Mouse (Mus musculus) embryonic facial prominence, embryonic 15.5 days (tissue): Measurements from ENCODE around the gene Adi1. TPM values are rescaled to one million over a fixed set of nuclear protein-coding genes. Genes with fewer than 3 reads are reported as not detected.

Experiments used
- ATAC-seq: fragments of 200-750 bp; cut with Nextera tagmentation; 2 replicates; pipeline ENCODE4 v1.8.0; 2017; ENCODE audit warnings: low read depth, moderate TSS enrichment; ENCODE audit not compliant: insufficient number of reproducible peaks, low FRiP score, low TSS enrichment
- H3K27ac ChIP-seq: fragments of 300-500 bp; sonication (generic); replicated peaks from 2 replicates; pipeline ENCODE4 v1.5.1; 2015; ENCODE audit warnings: mild to moderate bottlenecking, inconsistent platforms
- H3K27me3 ChIP-seq: fragments of 300-500 bp; sonication (generic); 2 replicates; pipeline ENCODE4 v1.6.1; 2015; ENCODE audit warnings: inconsistent platforms
- H3K36me3 ChIP-seq: fragments of 300-500 bp; sonication (generic); 2 replicates; pipeline ENCODE4 v1.6.1; 2015; ENCODE audit warnings: mild to moderate bottlenecking, inconsistent platforms
- H3K4me1 ChIP-seq: fragments of 300-500 bp; sonication (generic); 2 replicates; pipeline ENCODE4 v1.6.1; 2015; ENCODE audit warnings: inconsistent platforms
- H3K4me2 ChIP-seq: fragments of 300-500 bp; sonication (generic); replicated peaks from 2 replicates; pipeline ENCODE4 v1.6.1; 2015; ENCODE audit warnings: mild to moderate bottlenecking, inconsistent platforms
- H3K4me3 ChIP-seq: fragments of 300-500 bp; sonication (generic); replicated peaks from 2 replicates; pipeline ENCODE4 v1.5.1; 2015; ENCODE audit warnings: mild to moderate bottlenecking, inconsistent platforms
- H3K9ac ChIP-seq: fragments of 300-500 bp; sonication (generic); 2 replicates; pipeline ENCODE4 v1.6.1; 2015; ENCODE audit warnings: inconsistent platforms
- H3K9me3 ChIP-seq: fragments of 300-500 bp; sonication (generic); replicated peaks from 2 replicates; pipeline ENCODE4 v1.6.1; 2016; ENCODE audit warnings: inconsistent platforms
- WGBS: fragments of 180-500 bp; shearing (Covaris S2); methylation state at CpG from one replicate; pipeline ENCODE4 v1.1.7; 2015; 5-methylcytosine and 5-hydroxymethylcytosine counted together
- polyA plus RNA-seq: library from polyadenylated mRNA; unstranded; fragments of >200 nt; fragmentation: Nextera tagmentation; extraction: Ambion mirVana; gene quantifications from 2 replicates; pipeline ENCODE4 v1.2.1, GENCODE M21; 2015

Adi1 gene
- 63.0 and 73.3 TPM in 2 replicates for polyA plus RNA-seq

DNA sequence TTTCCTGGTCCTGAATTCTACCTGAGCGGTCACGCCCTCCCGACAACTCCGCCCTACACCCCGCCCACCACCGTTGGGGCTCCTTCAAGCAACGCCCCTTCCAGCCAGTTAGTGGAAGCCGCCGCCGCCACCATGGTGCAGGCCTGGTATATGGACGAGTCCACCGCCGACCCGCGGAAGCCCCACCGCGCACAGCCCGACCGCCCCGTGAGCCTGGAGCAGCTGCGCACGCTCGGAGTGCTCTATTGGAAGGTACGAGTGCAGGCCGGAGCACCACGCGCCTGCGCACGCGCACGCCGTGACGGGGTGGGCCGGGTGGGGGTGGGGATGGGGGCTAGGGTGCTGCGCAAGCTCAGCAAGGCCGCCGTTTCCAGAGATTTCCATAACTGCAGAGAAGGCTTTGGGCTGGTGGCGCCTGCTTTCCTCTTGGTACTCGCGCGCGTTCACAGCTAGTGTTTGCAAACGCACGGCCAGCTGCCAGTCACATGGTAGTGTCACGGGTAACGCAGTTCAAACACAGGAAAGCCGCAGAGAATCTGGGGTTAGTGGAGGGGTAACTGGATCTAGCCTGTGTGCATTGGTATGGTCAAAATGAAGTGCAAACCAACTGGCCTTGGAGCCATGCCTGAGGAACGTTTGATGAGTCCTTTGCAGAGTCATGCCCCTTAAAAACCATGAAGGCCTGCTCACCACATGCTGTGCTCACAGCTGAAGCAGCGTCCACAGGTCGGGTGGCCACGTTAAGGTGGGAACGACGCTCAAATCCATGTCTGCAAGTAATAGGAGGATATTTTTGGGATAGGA, at the start of gene Adi1:
Adi1 (plus strand) TSS at position 111 of the 804 bp plus-strand sequence.
- peak; percentile 94 for ATAC-seq
- Histone ChIP-seq H3K27me3 (no peaks in the 10 kb centered on the region), H3K9ac (peak within 1 kb of the TSS; percentile 44), H3K4me2 (peak within 1 kb of the TSS; percentile 63), H3K4me1 (peaks cover 12% of the 10 kb centered on the region), H3K9me3 (no peaks in the 10 kb centered on the region), H3K27ac (peak within 1 kb of the TSS; percentile 97), H3K36me3 (peaks cover 11% of the 10 kb centered on the region; the same call in 1 of the 2 replicates), H3K4me3 (peak within 1 kb of the TSS; percentile 64)
- 3% methylated on average over 53 of the region's 53 CpGs for WGBS

DNA sequence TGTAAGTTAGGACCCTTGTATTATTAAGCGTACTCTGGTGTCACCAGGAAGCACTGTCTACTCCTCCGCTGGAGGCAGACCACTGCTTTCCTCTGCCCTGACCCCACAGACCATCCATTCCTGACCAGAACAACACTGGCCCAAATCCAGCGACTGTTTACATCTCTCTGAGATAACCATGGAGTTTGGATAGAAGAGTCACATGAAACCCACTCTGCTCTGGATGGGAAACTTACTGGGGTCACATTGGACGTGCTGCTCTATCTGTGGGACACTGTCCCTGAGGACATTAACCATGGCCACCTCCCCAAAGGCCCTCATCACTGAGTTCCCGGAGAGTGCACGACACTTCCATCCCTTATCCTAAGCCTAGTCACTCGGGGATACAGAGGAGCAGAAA, 49.6 kb upstream of the Adi1 start:
- Histone ChIP-seq H3K4me1 (0 out of 2 replicates have a peak, but pooled peaks cover 9% of the 10 kb centered on the region), H3K27ac (no peak overlapping the region), H3K36me3 (peaks cover 26% of the 10 kb centered on the region), H3K4me2 (no peak overlapping the region), H3K9ac (no peak overlapping the region), H3K9me3 (no peaks in the 10 kb centered on the region), H3K27me3 (no peaks in the 10 kb centered on the region), H3K4me3 (no peak overlapping the region)
- ATAC-seq, result no peak
- 83% methylated on average over 7 of the region's 7 CpGs for WGBS

DNA sequence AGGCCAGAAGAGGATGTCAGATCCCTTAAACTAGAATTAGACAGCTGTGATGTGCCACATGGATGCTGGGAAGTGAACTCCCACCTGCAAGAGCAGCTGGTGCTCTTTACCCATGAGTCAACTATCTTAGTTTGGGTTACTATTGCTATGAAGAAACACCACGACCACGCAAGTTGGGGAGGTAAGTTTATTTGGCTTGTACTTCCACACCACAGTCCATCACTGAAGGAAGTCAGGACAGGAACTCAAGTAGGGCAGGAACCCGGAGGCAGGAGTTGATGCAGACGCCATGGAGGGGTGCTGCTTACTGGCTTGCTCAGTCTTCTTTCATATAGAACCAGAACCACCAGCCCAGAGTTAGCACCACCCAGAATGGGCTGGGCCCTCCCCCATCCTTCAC, 47.9 kb upstream of the Adi1 start:
- no peak; the same call in 1 of the 2 replicates for ATAC-seq
- H3K4me1 ChIP-seq, result 0 out of 2 replicates have a peak, but pooled peaks cover 4% of the 10 kb centered on the region
- WGBS, result 65% methylated on average over 4 of the region's 4 CpGs
- H3K27me3 ChIP-seq, result no peaks in the 10 kb centered on the region
- H3K27ac ChIP-seq, result no peak overlapping the region
- no peak overlapping the region for H3K4me2 ChIP-seq
- no peaks in the 10 kb centered on the region for H3K9me3 ChIP-seq
- H3K4me3 ChIP-seq, result no peak overlapping the region
- H3K36me3 ChIP-seq, result peaks cover 42% of the 10 kb centered on the region
- no peak overlapping the region for H3K9ac ChIP-seq

DNA sequence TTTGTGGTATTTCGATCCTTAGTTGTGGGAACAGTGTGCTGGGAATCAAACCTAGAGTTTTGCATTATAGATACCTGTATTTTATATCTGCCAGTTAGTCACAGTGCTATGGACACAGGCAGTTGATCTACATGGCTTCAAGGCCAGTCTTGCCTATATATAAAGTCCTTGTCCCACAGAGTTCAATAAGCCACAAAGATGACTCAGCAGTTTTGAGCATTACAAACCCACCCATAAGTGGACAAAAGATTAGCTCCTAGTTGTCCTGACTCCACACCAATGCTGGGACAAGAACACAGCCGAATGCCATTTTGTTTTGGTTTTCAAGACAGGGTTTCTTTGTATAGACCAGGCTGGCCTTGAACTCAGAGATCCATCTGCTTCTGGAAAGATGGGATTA, 46.6 kb upstream of the Adi1 start:
- WGBS, result 86% methylated on average over 2 of the region's 2 CpGs
- no peak overlapping the region for H3K4me3 ChIP-seq
- no peaks in the 10 kb centered on the region for H3K9me3 ChIP-seq
- H3K36me3 ChIP-seq, result peaks cover 55% of the 10 kb centered on the region
- H3K4me2 ChIP-seq, result no peak overlapping the region
- no peak overlapping the region for H3K27ac ChIP-seq
- no peak overlapping the region for H3K9ac ChIP-seq
- H3K4me1 ChIP-seq, result 0 out of 2 replicates have a peak, but pooled peaks cover 5% of the 10 kb centered on the region
- H3K27me3 ChIP-seq, result no peaks in the 10 kb centered on the region
- ATAC-seq, result no peak

DNA sequence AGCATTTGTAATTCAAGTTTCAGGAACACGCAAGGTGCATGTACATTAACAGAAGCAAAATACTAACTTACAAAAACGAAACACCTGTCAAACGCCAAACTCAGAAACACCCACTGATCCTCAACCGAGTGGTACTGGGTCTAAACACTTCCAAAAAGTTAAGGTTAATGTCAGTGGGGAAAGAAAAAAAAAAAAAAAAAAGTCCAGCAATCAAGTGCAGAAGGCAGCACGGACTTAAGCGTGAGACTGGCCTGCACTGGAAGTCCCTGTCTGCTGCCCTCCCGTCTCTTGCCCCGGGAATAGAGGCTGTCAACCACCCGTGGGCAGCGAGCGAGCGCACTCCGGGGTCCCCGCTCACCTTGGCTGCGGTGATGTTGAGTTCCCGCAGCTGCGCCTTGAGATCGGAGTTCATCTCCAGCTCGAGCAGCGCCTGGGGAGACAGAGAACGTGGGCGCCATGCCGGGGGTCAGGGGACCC, 39.9 kb upstream of the Adi1 start:
- 1% methylated on average over 23 of the region's 23 CpGs for WGBS
- Histone ChIP-seq H3K4me3 (peak overlapping the region; percentile 85), H3K4me2 (peak overlapping the region; percentile 62), H3K9ac (peak overlapping the region; percentile 99), H3K4me1 (peaks cover 19% of the 10 kb centered on the region), H3K27ac (peak overlapping the region; percentile 91), H3K27me3 (no peaks in the 10 kb centered on the region), H3K9me3 (no peaks in the 10 kb centered on the region), H3K36me3 (peaks cover 43% of the 10 kb centered on the region)
- ATAC-seq, result 0 out of 2 replicates have a peak, but pooled peaks have one; percentile 9

DNA sequence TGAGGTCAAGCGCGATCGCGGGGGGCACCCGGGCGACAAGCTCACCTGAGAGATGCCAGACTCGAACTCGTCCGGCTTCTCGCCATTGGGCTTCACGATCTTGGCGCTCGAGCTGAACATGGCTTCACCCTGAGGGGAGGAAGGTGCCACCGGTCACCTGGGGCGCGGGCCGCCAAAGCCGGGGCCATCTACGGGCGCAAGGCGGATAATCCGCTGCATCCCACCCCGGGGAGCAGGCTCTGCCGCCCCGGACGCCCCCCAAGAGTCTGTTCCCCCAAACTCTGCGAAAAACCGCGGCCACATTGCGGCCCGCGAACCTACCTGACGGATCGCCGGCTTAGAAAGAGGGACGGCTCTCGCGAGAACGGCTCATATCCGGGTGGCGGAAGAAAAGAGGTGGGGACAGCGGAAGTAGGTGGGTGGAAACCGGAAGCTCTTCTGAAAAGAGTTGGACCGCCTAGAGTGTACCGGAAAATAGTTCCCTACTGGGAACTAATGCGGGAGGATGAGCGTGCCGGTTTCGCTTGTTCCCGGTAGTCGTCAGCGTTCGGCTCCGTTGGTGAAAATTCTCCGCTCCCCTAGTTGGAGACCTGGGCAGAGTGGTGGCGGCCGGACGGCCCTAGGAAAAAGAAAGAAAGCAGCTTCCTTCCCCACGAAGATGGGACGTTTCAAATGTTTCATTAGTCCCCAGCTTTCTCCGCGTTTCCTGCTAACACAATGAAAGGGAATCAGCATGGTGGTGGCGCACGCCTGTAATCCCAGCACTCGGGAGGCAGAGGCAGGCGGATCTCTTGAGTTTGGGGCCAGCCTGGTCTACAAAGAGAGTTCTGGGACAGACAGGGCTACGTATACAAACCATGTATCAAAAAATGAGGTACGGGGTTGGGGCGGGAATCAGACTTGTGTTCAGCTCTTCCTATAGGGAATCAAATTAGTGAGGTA, 39.2 kb upstream of the Adi1 start, which contains the start of gene Rps7:
Rps7 (minus strand) TSS at position 419 of the 942 bp plus-strand sequence.
- Histone ChIP-seq H3K27me3 (no peaks in the 10 kb centered on the region), H3K9me3 (no peaks in the 10 kb centered on the region), H3K4me1 (peaks cover 19% of the 10 kb centered on the region), H3K4me2 (peak within 1 kb of the TSS; percentile 62), H3K36me3 (peaks cover 36% of the 10 kb centered on the region), H3K4me3 (peak within 1 kb of the TSS; percentile 85), H3K9ac (peak within 1 kb of the TSS; percentile 99), H3K27ac (peak within 1 kb of the TSS; percentile 91)
- WGBS, result 5% methylated on average over 69 of the region's 69 CpGs
- ATAC-seq, result peak; percentile 95

DNA sequence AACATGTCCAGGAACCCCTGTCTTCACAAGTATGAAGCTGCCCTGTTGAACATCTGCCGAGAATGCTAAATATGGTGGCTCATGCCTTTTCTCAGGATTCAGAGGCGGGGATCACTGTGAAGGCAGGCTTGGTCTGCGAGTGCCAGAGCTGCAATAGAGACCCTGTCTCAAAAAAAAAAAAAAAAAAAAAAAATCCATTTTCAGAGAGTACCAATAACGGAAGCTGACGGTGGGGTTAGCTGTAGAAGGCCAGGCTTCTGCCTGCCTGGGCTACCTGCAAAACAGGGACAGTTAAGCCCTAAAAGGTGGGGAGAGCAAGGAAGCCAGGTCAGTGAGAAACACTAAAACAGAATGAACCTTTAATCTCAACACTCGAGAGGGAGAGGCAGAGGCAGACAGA, 38.5 kb upstream of the Adi1 start:
- H3K27ac ChIP-seq, result no peak overlapping the region
- H3K36me3 ChIP-seq, result peaks cover 29% of the 10 kb centered on the region
- no peak overlapping the region for H3K9ac ChIP-seq
- peak overlapping the region; percentile 85 for H3K4me3 ChIP-seq
- peak overlapping the region; percentile 62 for H3K4me2 ChIP-seq
- no peaks in the 10 kb centered on the region for H3K9me3 ChIP-seq
- peaks cover 19% of the 10 kb centered on the region for H3K4me1 ChIP-seq
- no peak for ATAC-seq
- 90% methylated on average over 6 of the region's 6 CpGs for WGBS
- H3K27me3 ChIP-seq, result no peaks in the 10 kb centered on the region

DNA sequence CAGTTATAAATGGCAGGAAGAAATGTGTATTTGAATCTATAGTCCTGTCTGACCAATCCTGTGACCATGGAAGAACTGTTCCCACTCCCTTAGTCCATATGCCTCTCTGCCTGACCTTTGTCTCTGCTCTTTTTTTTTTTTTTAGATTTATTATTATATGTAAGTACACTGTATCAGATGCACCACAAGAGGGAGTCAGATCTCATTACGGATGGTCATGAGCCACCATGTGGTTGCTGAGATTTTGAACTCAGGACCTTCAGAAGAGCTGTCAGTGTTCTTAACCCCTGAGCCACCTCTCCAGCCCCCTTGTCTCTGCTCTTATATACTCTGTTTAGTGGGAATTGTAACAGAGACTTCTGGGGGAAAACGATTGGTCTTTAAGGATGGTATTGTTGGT, 36.3 kb upstream of the Adi1 start:
- no peak overlapping the region for H3K27ac ChIP-seq
- 0 out of 2 replicates have a peak, but pooled peaks cover 4% of the 10 kb centered on the region for H3K27me3 ChIP-seq
- no peak overlapping the region for H3K9ac ChIP-seq
- H3K4me2 ChIP-seq, result no peak overlapping the region
- peaks cover 11% of the 10 kb centered on the region for H3K4me1 ChIP-seq
- peaks cover 7% of the 10 kb centered on the region; the same call in 1 of the 2 replicates for H3K36me3 ChIP-seq
- no peak for ATAC-seq
- WGBS, result 71% methylated on average over 2 of the region's 2 CpGs
- H3K9me3 ChIP-seq, result no peaks in the 10 kb centered on the region
- H3K4me3 ChIP-seq, result no peak overlapping the region

DNA sequence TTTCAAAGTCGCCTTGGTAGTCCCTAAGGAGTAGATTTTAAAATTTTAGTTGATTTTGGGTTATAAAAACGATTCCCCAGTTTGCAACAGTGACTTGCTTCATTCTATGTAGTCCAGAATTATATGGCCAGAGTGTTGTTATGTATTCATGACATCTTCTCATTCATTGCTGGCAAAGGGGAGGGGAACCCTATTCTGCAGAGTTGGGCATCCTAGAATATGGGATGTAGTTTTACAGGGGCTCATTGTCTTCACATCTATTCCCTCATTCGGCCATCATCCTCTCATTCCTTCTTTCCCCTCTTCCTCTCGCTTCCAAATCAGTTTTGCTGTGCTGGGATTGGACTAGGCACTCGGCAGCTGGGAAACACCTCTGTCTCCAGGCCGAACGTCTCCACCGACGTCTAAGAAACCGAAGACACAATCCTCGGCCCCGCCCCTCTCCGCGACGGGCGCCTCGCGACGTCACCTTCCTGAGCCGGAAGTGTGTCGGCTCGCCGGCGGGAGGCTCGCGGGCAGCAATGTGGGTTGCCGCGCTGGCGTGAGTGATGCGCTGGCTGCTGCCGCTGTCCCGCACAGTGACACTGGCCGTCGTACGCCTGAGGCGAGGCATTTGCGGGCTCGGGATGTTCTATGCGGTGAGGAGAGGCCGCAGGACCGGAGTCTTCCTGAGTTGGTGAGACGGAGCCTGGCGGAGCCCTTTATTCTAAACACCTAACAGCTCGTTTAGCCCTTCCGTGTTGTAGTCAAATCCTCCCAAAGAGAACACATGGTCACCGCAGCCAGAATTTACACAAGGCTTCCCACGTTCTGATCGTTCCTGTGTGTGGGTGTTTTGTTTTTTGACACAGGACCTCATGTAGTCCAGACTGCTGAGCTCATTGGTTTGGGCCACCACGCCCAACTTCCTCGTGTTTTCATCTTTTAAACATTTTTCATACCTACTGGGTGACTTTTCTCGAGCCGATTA, 25.6 kb upstream of the Adi1 start, which contains the start of gene Rnaseh1:
Rnaseh1 (plus strand) TSS at position 462 of the 970 bp plus-strand sequence.
- Histone ChIP-seq H3K4me1 (peaks cover 9% of the 10 kb centered on the region), H3K9ac (peak within 1 kb of the TSS; percentile 84), H3K9me3 (no peaks in the 10 kb centered on the region), H3K36me3 (peaks cover 14% of the 10 kb centered on the region; the same call in 1 of the 2 replicates), H3K27ac (peak within 1 kb of the TSS; percentile 68), H3K4me3 (peak within 1 kb of the TSS; percentile 94), H3K4me2 (peak within 1 kb of the TSS; percentile 77), H3K27me3 (no peaks in the 10 kb centered on the region)
- peak; percentile 87 for ATAC-seq
- WGBS, result 2% methylated on average over 52 of the region's 52 CpGs

DNA sequence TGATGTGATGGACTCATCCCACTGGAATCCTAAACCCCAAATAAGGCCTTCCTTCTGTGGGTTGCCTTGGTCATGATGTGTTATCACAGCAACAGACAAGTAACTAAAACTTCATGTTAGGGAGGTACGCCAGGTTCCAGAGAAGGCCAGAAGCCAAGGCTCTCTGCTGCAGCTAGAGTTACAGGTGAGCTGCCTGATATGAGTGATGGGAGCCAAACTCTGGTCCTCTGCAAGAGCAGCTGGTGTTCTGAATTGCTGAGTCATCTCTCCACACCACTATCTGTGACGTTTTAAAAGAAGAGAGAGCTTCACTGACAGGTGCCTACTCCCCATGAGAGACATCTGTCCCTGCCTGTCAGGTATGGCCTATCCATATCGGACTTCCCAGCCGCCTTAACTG, 12.4 kb upstream of the Adi1 start:
- Histone ChIP-seq H3K36me3 (peaks cover 27% of the 10 kb centered on the region), H3K27me3 (no peaks in the 10 kb centered on the region), H3K4me3 (no peak overlapping the region), H3K27ac (no peak overlapping the region), H3K9ac (no peak overlapping the region), H3K4me1 (peaks cover 9% of the 10 kb centered on the region; the same call in 1 of the 2 replicates), H3K4me2 (no peak overlapping the region), H3K9me3 (no peaks in the 10 kb centered on the region)
- no peak for ATAC-seq
- whole genome bisulfite sequencing, result 83% methylated on average over 4 of the region's 4 CpGs
